Mouse (Mus musculus) ovary, postnatal 36 days (tissue): ENCODE results near the gene Abraxas2.

ENCODE experiments used
- DNase-seq: peaks from one replicate; pipeline ENCODE4 v3.0.0; 2022; ENCODE audit warnings: low spot score, mixed read lengths

Abraxas2 gene

DNA sequence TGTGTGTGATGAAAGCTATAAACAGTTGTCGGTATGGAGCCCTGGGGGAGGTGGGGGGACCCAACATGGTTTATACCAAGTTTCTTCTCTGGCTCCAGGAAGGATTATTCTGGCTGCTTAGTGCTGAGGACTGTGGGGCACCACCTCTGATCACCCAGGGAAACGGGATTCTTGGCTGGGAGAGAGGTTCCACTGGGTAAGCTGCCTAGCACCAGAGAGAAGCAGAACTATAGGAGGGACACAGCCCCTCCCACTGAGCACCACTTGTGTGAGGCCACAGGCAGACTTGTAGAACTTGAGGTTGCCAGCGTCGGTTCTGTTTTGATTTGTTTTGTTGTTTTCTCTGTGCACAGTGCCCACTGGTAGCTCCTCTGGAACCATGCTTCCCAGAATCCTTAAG is 5.1 kb upstream of the Abraxas2 start:
- no peak for DNase-seq

DNA sequence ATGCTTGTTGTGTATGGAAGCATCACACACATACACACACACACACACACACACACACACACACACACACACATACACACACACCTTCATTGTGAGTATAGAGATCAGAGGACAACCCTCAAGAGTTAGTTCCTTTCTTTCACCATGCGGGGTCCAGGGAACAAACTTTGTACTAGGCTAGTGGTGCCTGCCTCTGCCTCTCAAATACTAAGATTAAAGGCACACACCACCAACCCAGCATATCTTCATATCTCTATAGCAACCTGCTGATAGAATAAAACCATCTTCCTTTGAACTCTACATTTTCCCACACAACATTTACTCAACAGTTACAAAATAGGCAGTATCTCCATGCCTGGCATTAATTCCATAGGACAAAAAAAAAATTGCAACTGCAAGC is 2.9 kb upstream of the Abraxas2 start:
- no peak for DNase-seq

DNA sequence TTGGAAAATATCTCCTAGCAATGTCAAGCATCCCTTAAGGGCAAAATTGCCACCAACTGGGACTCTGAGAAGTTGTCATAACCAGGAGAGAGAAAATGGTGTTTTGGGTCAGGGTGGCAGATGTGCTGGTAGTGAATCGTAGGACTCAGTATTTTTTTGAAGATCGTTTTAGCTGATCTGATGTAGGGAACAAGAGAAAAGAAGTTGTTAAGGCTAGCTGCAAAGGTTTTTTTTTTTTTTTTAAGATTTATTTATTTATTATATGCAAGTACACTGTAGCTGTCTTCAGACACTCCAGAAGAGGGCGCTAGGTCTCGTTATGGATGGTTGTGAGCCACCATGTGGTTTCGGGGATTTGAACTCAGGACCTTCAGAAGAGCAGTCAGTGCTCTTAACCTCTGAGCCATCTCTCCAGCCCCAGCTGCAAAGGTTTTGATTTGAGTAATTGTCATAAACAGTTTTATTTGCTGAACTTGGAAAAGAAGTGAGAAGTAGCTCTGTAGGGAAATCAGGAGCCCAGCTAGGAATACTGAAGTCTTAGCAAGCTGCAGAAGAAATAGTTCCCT is 899 bp upstream of the Abraxas2 start:
- no peak for DNase-seq

DNA sequence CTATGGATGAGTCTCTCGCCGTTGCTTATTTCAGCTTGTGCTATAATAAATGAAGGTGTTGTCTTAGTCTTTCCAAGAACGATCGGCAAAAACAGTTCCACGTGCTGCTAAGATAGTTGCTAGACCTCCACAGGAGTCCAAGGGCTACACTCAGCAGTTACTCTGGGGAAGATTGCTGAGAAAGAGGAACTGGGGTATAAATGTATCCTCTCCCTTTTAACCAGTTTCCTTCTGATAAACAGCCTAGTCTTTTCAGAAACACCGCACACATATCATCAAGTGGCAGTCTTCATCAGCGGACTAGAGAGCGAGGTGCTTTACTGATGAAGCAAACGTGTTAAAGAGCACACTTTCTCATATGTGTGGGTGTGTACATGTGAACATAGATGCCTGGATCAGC is 7.3 kb downstream of the Abraxas2 start:
- no peak for DNase-seq

DNA sequence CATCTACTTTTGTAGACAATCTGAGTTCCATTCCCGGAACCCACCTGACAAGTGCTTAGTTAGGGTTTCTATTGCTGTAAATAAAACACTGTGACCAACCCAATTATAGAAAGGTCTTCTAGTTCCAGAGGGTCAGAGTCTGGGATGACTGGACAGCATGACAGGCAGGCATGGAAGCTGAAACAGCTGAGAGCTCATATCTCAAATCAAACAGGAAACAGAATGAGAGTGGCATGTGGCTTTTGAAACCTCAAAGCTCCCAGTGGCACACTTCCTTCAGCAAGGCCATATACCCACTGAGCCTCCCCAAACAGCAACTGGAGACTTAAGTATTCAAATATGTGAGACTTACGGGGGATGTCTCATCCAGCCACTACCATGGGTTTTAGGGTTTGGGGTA is 14.0 kb downstream of the Abraxas2 start:
- DNase-seq: no peak

DNA sequence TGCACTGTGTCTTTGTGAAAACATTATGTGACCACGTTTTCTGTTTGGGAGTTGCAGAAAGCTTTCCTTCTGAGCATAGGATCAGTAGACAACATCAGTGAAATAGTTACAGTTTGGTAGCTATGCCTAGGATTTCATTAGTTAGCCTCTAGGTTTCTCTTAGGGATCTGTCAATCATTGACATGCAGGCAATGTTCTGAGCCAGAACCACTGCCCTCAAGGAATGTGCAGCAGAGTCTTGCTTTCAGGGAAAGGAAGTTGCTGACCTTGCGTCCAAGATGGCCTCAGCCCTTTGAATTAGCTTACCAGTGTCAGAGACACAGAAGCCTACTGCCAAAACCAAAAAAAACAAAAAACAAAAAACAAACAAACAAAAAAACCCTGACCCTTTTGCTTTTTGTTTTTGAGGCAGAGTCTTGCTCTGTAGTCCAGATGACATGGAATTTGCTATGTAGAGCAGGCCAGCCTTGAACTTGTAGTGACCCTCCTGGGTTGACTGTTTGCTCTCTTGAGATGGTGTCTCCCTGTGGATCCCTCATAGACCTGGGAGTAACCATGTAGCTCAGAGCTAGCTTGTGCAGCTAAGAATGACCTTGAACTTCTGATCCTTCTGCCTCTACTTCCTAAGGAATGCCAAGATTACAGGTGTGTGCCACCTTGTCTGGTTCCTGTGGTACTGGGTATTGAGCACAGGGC is 16.5 kb downstream of the Abraxas2 start:
- no peak for DNase-seq

DNA sequence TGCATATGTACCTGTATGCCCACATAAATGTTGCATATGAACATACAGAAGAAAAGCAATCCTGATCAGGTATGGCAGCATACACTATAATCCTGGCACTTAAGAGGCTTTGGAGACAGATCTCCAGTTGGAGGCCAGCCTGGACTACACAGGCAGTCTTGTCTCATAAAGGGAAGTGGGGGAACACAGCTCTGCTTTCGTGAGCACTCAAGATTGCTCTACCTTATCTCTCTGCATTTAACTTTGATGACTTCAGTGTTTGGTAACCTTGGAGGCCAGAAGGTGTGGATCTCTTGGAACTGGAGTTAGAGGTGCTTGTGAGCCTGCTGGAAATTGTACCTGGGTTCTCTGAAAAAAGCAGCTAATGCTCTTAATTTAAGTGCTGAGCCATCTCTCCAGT is 21.3 kb downstream of the Abraxas2 start:
- no peak for DNase-seq

DNA sequence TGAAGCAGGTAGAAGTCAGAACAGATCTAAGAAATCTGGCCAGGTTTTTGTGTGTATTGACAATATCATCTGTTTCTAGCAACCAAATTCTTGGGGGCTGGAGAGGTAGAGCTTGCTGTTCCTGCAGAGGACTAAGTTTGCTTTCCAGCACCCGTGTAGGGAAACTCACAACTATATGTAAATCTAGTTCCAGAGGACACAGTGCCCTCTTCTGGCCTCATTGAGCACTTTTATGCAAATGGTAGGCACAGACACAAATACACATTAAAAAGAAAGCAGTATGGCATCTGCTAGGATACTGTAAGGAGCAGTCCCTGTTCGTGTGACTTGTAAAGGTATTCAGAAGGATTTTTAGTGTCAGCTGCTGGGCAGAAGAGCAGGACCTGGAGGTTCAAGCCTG is 23.3 kb downstream of the Abraxas2 start:
- DNase-seq: no peak

DNA sequence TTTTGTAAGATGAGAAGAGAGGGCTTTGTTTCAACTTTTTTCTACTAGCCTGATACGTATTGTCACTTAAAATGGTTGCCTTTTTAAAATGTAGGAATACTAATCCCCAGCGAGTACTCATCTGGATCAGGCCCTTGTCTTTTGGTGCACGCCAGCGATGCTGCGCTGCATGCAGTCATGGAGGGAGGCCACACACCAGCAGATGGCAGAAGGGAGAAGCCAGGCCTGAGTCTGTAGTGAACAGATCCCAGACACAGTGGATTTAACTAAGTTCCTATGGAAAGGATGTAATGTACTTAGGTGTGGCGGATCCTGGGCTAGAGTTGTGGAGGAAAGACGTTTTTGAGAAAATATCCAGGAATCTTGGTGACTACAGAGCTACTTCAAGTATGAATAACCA is 25.0 kb downstream of the Abraxas2 start:
- DNase-seq: no peak

DNA sequence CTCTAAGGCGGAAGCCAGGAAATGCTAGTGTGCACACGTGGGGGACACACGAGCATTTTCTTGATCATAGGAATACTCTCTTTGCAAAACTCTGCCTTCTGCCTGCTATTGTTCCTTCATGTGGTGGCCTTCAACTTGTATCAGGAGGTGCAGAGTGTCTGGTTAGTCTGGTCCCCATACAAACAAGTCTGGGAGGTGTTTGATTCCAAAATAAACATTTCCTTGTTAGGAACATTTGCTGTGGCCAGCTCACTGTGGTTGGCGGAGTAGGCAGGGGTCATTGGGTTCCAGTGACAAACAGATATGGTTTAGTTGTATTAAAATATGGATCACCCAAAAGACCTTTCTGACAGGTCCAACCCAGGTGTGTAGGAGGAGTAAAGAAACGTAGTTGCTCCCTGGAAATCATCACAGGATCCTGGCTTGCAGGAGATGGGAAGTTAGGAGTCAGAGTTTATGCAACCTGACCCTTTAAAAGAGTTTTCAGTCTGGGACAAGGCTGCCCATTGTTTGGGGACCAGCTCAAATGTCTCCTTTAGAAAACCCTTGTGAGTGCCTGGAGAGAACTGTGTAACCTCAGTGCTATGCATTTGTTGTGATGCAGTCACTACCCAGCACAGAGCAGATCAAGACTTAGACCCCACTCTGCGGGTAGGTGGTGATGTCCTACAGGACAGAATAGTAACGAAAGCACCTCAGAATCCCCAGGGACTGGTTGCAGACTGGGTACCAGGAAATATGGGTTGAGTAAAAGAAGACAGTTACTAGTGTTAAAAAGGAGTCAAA is 28.2 kb downstream of the Abraxas2 start:
- no peak for DNase-seq

DNA sequence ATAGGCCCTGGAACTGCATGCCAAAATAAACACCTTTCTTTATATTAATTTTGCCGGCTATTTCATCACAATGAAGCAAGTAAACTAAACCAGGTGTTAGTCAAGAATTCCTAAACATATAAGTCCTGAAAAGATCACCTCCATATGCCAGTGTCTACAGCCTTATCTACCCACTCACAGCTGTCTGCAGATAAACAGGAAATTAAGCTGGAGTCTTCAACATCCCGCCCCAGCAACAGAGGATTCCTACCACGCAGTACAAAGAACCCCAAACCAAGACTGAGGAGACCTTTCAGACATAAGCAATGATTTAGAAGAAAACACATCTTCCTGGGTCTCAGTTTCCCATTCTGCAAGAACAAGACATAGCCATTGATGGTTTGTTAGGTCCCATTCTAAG is 29.0 kb downstream of the Abraxas2 start:
- DNase-seq: no peak

DNA sequence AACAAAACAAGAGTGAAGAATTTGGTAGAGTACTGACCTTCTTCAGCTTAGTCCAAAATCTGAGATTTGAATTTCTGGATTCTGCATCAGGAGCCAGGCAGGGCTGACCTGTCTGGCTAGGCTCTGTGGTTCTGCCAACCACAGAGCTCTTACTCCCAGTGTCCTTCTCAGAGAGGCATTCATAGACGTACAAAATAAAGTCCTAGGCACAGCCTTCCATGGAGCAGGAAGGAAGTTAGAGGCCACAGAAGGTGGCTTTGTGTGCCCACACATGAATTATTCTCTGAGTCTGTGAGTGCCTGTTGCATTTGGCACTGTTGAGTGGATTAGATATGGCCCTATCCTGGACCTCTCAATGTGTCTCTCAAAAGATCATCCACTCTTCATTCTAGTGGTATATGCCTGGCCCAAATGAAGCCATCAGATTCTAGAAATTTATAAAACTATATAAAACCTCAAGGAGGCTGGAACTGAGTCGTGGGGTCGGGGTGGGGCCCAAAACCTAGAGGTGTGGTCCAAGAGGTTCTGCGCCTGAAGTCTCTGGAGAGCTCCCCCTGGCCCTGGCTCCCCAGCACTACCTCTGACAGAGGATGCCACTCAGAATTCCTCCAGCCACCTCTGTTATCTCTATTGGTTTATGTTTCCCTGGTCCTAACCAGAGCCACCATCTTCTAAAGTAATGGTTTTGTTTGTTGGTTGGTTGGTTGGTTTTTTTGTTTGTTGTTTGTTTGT is 29.7 kb downstream of the Abraxas2 start:
- no peak for DNase-seq

DNA sequence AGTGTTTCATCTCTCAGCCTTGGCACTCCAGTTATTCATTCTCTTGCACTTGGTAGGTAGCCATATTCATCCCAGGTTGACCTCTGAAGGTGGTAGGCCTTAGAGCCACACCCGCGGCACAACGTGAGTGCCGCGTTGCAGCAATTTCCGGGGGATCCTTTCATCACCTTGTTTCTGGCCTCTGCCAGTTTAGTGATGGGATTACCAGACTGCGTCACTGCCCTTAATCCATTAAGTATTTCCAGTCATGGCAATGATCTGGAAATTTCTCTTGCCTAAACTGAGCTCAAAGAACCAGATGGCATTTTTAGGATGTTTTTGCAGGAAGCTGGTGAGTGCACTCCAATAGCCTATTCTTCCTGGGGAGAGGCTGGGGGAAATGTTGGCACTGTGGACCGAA is 30.7 kb downstream of the Abraxas2 start:
- no peak for DNase-seq

DNA sequence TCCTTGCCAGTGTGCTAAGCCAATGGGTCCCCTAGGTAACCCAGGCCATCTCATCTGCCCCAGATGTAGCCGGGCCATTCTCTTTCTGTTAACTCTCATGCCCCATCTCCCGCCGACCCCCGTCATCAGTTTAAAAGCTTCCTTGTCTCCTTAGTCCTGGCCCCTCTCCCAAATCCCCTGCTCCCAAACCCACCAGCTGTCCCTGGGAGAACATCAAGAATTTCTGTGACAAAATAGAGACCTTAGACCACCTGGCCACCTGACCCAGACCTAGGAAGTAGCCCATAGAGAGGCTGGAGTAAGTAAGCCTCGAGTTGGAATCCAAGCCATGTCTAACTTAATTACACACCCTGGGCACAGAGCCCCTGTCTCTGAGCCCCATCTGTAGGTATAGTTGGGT is 31.2 kb downstream of the Abraxas2 start:
- no peak for DNase-seq

DNA sequence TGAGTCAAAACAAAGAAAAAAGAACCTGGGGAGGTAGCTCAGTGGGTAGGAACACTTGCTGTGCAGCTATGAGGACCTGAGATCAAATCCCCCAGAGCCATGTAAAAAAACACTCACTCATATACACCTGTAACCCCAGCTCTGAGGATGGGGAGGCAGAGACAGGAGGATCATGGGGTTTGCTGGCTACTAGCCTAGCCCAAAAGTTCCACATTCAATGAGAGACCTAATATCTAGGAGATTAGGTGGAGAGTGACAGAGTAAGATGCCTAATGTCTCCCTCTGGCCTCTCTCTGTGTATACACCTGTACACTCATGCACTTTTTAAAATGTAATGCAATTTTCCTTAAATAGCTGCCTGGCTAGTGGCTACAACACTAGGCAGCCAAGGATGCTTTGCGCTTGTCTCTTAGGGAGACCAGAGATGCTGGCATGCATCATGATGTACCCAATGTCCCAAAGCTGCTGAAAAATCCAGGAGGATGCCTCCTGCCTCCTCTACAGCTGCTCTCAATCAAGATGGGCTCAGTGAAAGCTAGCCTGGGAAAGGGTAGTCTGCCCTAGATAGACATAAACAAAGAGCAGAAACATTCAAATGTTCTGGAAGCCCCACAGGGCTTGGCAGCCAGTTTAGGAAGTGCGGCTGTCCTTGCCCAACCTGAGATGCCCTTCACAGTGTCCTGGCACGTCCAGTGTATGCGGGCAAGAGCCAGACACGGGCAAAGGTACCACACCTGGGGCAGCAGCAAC is 32.7 kb downstream of the Abraxas2 start:
- no peak for DNase-seq

DNA sequence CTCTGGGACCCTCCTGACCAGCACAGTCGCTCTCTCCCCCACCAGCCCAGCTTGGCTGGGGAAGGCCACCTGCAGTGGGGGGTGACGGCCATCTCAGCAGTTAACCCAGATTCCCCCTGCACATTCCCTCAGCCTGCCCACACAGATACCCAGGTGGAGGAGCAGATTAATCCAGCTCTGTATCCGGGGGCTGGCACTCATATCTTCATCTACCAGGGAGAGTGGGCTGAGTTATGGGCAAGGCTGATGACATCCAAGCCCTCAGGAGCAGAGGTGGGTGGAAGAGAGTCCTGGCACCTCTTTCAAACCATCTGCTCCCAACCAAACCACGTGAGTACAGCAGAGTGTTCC is 33.3 kb downstream of the Abraxas2 start:
- DNase-seq: no peak

DNA sequence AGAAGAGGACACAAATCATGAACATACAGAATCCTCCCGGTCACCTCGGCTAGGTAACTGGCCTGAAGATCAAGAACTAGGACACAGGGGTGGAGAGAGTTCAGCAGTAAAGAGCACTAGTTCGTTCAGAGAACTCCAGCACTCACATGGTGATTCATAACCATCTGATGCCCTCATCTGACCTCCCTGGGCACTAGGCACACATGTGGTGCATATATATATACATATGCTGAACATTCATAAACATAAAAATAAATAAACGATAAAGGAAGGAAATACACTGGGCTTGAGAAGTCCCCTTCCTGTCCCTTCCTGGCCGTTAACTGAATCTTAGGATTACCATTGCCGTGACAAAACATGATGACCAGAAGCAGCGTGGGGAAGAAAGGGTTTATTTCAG is 33.8 kb downstream of the Abraxas2 start:
- DNase-seq: no peak

DNA sequence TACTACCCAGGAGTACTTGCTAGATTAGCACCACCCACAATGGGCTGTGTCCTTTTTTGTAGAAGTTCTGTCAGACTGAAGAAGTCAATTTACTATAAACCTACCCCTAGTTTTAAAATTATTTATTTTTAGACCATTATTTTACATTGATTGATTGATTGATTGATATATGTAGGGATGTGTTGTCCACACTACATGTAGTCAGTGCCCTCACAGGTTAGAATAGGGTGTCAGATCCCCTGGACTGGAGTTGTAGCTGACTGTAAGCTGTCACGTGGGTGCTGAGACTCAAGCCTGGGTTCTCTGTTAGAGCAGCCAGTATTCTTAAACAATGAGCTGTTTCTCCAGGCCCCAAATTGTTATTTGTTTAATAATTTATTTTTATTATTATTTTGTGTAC is 34.3 kb downstream of the Abraxas2 start:
- no peak for DNase-seq

DNA sequence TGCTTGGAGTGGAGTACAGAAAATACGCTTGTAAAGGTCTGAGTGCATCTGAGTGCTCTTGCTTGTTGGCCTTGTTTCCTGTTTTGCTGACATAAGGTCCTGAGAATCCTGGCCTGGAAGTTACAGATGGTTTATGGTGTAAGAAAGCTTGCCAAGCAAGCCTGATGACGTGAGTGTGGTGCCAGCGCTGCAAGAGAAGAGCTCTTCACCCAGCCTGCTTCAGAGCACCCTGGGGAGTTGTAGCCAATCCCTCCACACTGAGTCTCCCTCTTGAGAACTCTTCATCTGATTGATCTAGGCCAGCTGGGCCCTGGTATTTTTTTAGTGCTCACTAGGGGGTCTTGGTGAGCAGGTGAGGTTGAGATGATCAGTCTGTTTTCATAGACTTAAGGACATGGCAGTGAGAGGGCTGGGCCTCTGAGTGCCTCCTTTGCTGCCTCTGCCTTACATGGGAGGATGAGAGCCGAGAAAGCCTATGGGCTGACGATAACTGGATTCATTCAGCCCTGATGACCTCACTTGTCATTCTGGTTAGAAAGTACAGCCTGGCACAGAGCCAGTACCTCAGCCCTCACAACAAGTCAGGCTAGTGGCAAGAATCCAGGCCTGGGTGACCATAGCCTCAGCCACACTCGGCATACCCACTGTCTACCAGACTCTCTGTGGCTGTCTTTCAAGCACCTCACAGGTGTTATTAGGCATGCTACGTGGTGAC is 36.0 kb downstream of the Abraxas2 start:
- no peak for DNase-seq

DNA sequence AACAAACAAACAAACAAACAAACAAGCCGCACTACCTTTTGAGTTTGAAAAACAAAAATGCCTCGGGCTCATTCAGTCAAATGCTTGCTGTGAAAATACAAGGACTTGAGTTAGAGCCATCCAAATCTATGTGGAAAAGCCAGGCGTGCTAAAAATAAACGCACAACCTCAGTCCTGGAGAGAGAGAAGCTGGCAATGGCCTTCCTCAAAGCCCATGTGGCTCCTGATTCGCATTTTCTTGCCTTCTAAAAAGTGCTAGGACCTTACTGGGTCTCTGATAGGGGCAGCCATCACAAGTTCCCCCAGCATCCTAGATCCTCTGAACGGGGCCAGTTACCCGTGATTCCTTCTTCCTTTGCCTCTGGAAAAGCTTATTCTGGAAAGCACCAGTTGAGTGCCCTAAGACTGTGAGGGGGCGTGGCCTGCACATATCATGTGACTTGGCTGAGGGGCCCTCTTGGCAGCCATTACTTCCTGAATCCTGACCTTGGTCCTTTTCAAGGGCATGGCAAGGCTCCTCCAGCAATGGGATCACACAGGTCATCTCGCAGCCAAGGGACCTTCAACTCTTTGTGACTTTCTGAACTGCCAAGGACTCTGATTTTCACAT is 37.3 kb downstream of the Abraxas2 start:
- no peak for DNase-seq

DNA sequence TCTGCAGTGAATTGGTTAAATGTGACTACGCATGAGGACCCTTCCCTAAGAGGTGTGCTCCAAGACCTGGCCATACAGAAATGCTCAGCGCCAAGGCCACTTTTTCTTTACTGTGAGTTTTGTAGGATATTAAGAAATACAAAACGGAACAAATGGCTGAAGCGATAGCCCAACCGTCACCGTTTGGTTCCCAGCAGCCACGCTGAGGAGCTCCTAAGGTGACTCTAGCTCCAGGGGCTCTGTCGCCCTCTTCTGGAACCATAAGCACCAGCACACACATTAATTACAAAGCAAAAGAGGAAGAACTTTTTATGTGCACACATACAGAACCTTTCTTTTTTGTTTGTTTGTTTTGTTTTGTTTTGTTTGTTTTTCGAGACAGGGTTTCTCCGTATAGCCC is 38.2 kb downstream of the Abraxas2 start:
- no peak for DNase-seq
